Mouse (Mus musculus) heart, embryonic 11.5 days (tissue): ENCODE results near the gene Pgap1. TPM values are rescaled to one million over a fixed set of nuclear protein-coding genes. Genes with fewer than 3 reads are reported as not detected.

Source experiments
- ATAC-seq: fragments of 200-750 bp; cut with Nextera tagmentation; replicated peaks from 2 replicates; pipeline ENCODE4 v1.8.0; 2017; ENCODE audit warnings: moderate library complexity; ENCODE audit not compliant: insufficient number of reproducible peaks, low FRiP score, low TSS enrichment
- H3K27ac ChIP-seq: fragments of 300-500 bp; sonication (generic); 2 replicates; pipeline ENCODE4 v1.5.1; 2014; ENCODE audit warnings: mild to moderate bottlenecking, low read depth, low read length
- H3K27me3 ChIP-seq: fragments of 300-500 bp; sonication (generic); 2 replicates; pipeline ENCODE4 v1.6.1; 2014; ENCODE audit warnings: mild to moderate bottlenecking, low read length, mixed read lengths; ENCODE audit not compliant: control insufficient read depth, insufficient read depth
- H3K36me3 ChIP-seq: fragments of 300-500 bp; sonication (generic); 2 replicates; pipeline ENCODE4 v1.6.1; 2014; ENCODE audit warnings: mild to moderate bottlenecking, low read length, moderate library complexity, mixed read lengths; ENCODE audit not compliant: control insufficient read depth, insufficient read depth
- H3K4me1 ChIP-seq: fragments of 300-500 bp; sonication (generic); 2 replicates; pipeline ENCODE4 v1.6.1; 2014; ENCODE audit warnings: low read length; ENCODE audit not compliant: control insufficient read depth, insufficient read depth
- H3K4me2 ChIP-seq: fragments of 300-500 bp; sonication (generic); 2 replicates; pipeline ENCODE4 v1.6.1; 2014; ENCODE audit warnings: mild to moderate bottlenecking, moderate library complexity
- H3K4me3 ChIP-seq: fragments of 300-500 bp; sonication (generic); 2 replicates; pipeline ENCODE4 v1.5.1; 2014; ENCODE audit warnings: low read depth, low read length
- H3K9ac ChIP-seq: fragments of 300-500 bp; sonication (generic); 2 replicates; pipeline ENCODE4 v1.6.1; 2014; ENCODE audit warnings: mild to moderate bottlenecking, low read depth, low read length, moderate library complexity
- H3K9me3 ChIP-seq: fragments of 300-500 bp; sonication (generic); replicated peaks from 2 replicates; pipeline ENCODE4 v1.6.1; 2016; ENCODE audit warnings: low read length; ENCODE audit not compliant: control insufficient read depth
- WGBS: fragments of 180-500 bp; shearing (Covaris S2); extraction: QIAGEN DNeasy Blood & Tissue Kit; methylation state at CpG from one replicate; pipeline ENCODE4 v1.1.7; 2014; ENCODE audit not compliant: insufficient replicate concordance; 5-methylcytosine and 5-hydroxymethylcytosine counted together
- polyA plus RNA-seq: library from polyadenylated mRNA; unstranded; fragments of >200 nt; fragmentation: Nextera tagmentation; extraction: Ambion mirVana; gene quantifications from 2 replicates; pipeline ENCODE4 v1.2.1, GENCODE M21; 2014

The Pgap1 gene
- polyA plus RNA-seq, 1 experiment from 2014 or later = 6.0 TPM

- no peak overlapping the region for H3K27ac ChIP-seq
- WGBS = 45% methylated on average over 9 of the region's 9 CpGs
- H3K4me1 ChIP-seq = no peaks in the 10 kb centered on the region
- no peak overlapping the region for H3K9ac ChIP-seq
- H3K27me3 ChIP-seq = no peaks in the 10 kb centered on the region
- no peaks in the 10 kb centered on the region for H3K36me3 ChIP-seq
- H3K4me3 ChIP-seq = no peak overlapping the region
- no peak for ATAC-seq
- no peak overlapping the region for H3K4me2 ChIP-seq
- H3K9me3 ChIP-seq = no peaks in the 10 kb centered on the region
These were observed 27.9 kb upstream of the Pgap1 start for GRCm38 (mm10) chr1:54585278-54585846.

GRCm38 (mm10) chr1:54584588-54585277 lies 27.2 kb upstream of the Pgap1 start:
- Histone ChIP-seq H3K4me3 (no peak overlapping the region), H3K9ac (no peak overlapping the region), H3K27me3 (no peaks in the 10 kb centered on the region), H3K4me2 (no peak overlapping the region), H3K36me3 (no peaks in the 10 kb centered on the region), H3K4me1 (no peaks in the 10 kb centered on the region), H3K9me3 (no peaks in the 10 kb centered on the region), H3K27ac (no peak overlapping the region)
- no peak for ATAC-seq
- 63% methylated on average over 2 of the region's 2 CpGs for WGBS

GRCm38 (mm10) chr1:54578358-54579184 lies 21.1 kb upstream of the Pgap1 start:
- H3K36me3 ChIP-seq = no peaks in the 10 kb centered on the region
- no peaks in the 10 kb centered on the region for H3K9me3 ChIP-seq
- H3K4me3 ChIP-seq = no peak overlapping the region
- no peaks in the 10 kb centered on the region for H3K27me3 ChIP-seq
- no peak for ATAC-seq
- no peak overlapping the region for H3K4me2 ChIP-seq
- H3K27ac ChIP-seq = no peak overlapping the region
- no peak overlapping the region for H3K9ac ChIP-seq
- 64% methylated on average over 8 of the region's 8 CpGs for WGBS
- no peaks in the 10 kb centered on the region for H3K4me1 ChIP-seq

- no peak for ATAC-seq
- Histone ChIP-seq H3K4me1 (no peaks in the 10 kb centered on the region), H3K4me3 (no peak overlapping the region)
These were observed 11.6 kb upstream of the Pgap1 start for GRCm38 (mm10) chr1:54569102-54569501.

GRCm38 (mm10) chr1:54563923-54564322 lies 6.4 kb upstream of the Pgap1 start:
- no peaks in the 10 kb centered on the region for H3K4me1 ChIP-seq
- H3K9ac ChIP-seq = no peak overlapping the region
- no peaks in the 10 kb centered on the region for H3K36me3 ChIP-seq
- no peaks in the 10 kb centered on the region for H3K27me3 ChIP-seq
- H3K9me3 ChIP-seq = no peaks in the 10 kb centered on the region
- no peak overlapping the region for H3K27ac ChIP-seq
- no peak overlapping the region for H3K4me2 ChIP-seq
- H3K4me3 ChIP-seq = no peak overlapping the region
- WGBS = 78% methylated on average over 6 of the region's 6 CpGs
- no peak for ATAC-seq

More at GRCm38 (mm10) chr1:54569102-54569501, 11.6 kb upstream of the Pgap1 start:
- WGBS = 65% methylated on average over 2 of the region's 2 CpGs
- no peaks in the 10 kb centered on the region for H3K27me3 ChIP-seq
- no peak overlapping the region for H3K27ac ChIP-seq
- H3K9me3 ChIP-seq = no peaks in the 10 kb centered on the region
- no peak overlapping the region for H3K9ac ChIP-seq
- no peak overlapping the region for H3K4me2 ChIP-seq
- no peaks in the 10 kb centered on the region for H3K36me3 ChIP-seq

- no peak for ATAC-seq
- H3K36me3 ChIP-seq = no peaks in the 10 kb centered on the region
- peak overlapping the region; percentile 69 for H3K9ac ChIP-seq
- H3K27me3 ChIP-seq = no peaks in the 10 kb centered on the region
- H3K4me3 ChIP-seq = peak overlapping the region; percentile 60
- H3K4me1 ChIP-seq = no peaks in the 10 kb centered on the region
- WGBS = 5% methylated on average over 18 of the region's 18 CpGs
- H3K4me2 ChIP-seq = peak overlapping the region; percentile 78
- no peak overlapping the region for H3K27ac ChIP-seq
- H3K9me3 ChIP-seq = no peaks in the 10 kb centered on the region
These were observed 780 bp downstream of the Pgap1 start for GRCm38 (mm10) chr1:54556586-54557221.

- H3K4me1 ChIP-seq = no peaks in the 10 kb centered on the region
- WGBS = 52% methylated on average over 4 of the region's 4 CpGs
- H3K27ac ChIP-seq = no peak overlapping the region
- no peaks in the 10 kb centered on the region for H3K27me3 ChIP-seq
- ATAC-seq = no peak
- H3K4me3 ChIP-seq = no peak overlapping the region
- no peak overlapping the region for H3K9ac ChIP-seq
- no peaks in the 10 kb centered on the region for H3K9me3 ChIP-seq
- H3K36me3 ChIP-seq = no peaks in the 10 kb centered on the region
- H3K4me2 ChIP-seq = no peak overlapping the region
These were observed 1.9 kb downstream of the Pgap1 start for GRCm38 (mm10) chr1:54555364-54556140.

GRCm38 (mm10) chr1:54552621-54553020 lies 4.9 kb downstream of the Pgap1 start:
- Histone ChIP-seq H3K4me2 (no peak overlapping the region), H3K36me3 (no peaks in the 10 kb centered on the region), H3K27ac (no peak overlapping the region), H3K9me3 (no peaks in the 10 kb centered on the region), H3K4me3 (no peak overlapping the region), H3K27me3 (no peaks in the 10 kb centered on the region), H3K9ac (no peak overlapping the region), H3K4me1 (no peaks in the 10 kb centered on the region)
- no peak for ATAC-seq
- WGBS = 84% methylated on average over 2 of the region's 2 CpGs
